Mouse (Mus musculus) liver, postnatal 0 days (tissue): ENCODE data around the gene Cdk19. TPM values are rescaled to one million over a fixed set of nuclear protein-coding genes. Genes with fewer than 3 reads are reported as not detected.
"Not testable (repeated sequence)": the region's sequence is repeated elsewhere in the genome, so short reads cannot be mapped to it uniquely, and the experiment has no call there.

Source experiments
- ATAC-seq: fragments of 200-750 bp; cut with Nextera tagmentation; 2 replicates; pipeline ENCODE4 v1.8.0; 2017; ENCODE audit warnings: mild to moderate bottlenecking, moderate library complexity
- DNase-seq: peaks from one replicate; pipeline ENCODE4 v3.0.0-alpha.2; 2016
- H3K27ac ChIP-seq: fragments of 300-500 bp; sonication (generic); 2 replicates; pipeline ENCODE4 v1.5.1; 2014; ENCODE audit warnings: antibody characterized with exemption, moderate library complexity, mild to moderate bottlenecking, low read depth
- H3K27me3 ChIP-seq: fragments of 300-500 bp; sonication (generic); 2 replicates; pipeline ENCODE4 v1.6.1; 2014; ENCODE audit warnings: low read length, control low read depth, mixed read lengths; ENCODE audit not compliant: insufficient read depth
- H3K36me3 ChIP-seq: fragments of 300-500 bp; sonication (generic); replicated peaks from 2 replicates; pipeline ENCODE4 v1.6.1; 2014; ENCODE audit warnings: mild to moderate bottlenecking, control low read depth, low read length, moderate library complexity, mixed read lengths; ENCODE audit not compliant: insufficient read depth
- H3K4me1 ChIP-seq: fragments of 300-500 bp; sonication (generic); 2 replicates; pipeline ENCODE4 v1.6.1; 2014; ENCODE audit warnings: antibody characterized with exemption, mild to moderate bottlenecking, control low read depth; ENCODE audit not compliant: insufficient read depth
- H3K4me2 ChIP-seq: fragments of 300-500 bp; sonication (generic); 2 replicates; pipeline ENCODE4 v1.6.1; 2014; ENCODE audit warnings: low read depth, mild to moderate bottlenecking, low read length, moderate library complexity, mixed read lengths
- H3K4me3 ChIP-seq: fragments of 300-500 bp; sonication (generic); 2 replicates; pipeline ENCODE4 v1.5.1; 2014; ENCODE audit warnings: low read depth, low read length
- H3K9ac ChIP-seq: fragments of 300-500 bp; sonication (generic); replicated peaks from 2 replicates; pipeline ENCODE4 v1.6.1; 2014; ENCODE audit warnings: mild to moderate bottlenecking, moderate library complexity
- H3K9me3 ChIP-seq: fragments of 300-500 bp; sonication (generic); 2 replicates; pipeline ENCODE4 v1.6.1; 2016; ENCODE audit warnings: mild to moderate bottlenecking, control low read depth, low read length, mixed read lengths
- CTCF ChIP-seq: sonication (generic); IDR thresholded peaks from 2 replicates; pipeline ENCODE4 v1.5.1; 2016; ENCODE audit warnings: antibody characterized with exemption, low read depth
- EP300 ChIP-seq: IDR thresholded peaks from 2 replicates; pipeline ENCODE4 v1.6.1; 2016; ENCODE audit warnings: antibody characterized with exemption, low read depth, mild to moderate bottlenecking
- WGBS: fragments of 180-500 bp; shearing (Covaris S2); extraction: QIAGEN DNeasy Blood & Tissue Kit; methylation state at CpG from one replicate; pipeline ENCODE4 v1.1.7; 2014; ENCODE audit not compliant: insufficient replicate concordance; 5-methylcytosine and 5-hydroxymethylcytosine counted together
- polyA plus RNA-seq: library from polyadenylated mRNA; unstranded; fragments of >200 nt; fragmentation: Nextera tagmentation; extraction: Ambion mirVana; gene quantifications from 2 replicates; pipeline ENCODE4 v1.2.1, GENCODE M21; 2015

Gene Cdk19
- polyA plus RNA-seq, 1 experiment from 2014 or later = 2.8 TPM

DNA sequence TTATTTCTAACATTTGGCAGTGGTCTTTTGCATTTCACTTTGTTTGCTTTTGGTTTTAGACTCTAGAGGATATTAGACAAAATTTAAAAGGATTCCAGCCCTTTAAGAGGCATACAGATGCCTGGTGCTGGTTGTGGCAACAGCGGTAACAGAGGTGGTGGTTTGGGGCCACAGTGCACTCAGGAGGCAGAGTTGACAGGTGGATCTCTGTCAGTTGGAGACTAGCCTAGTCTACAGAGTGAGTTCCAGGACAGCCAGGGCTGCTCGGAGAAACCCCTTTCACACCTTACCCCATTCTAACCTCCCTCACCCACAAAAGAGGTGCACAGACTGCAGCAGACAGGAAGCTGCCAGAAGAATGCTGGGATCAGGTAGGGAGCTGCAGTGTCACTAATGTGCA lies 82.4 kb downstream of the Cdk19 start:
- Histone ChIP-seq H3K9me3 (no peaks in the 10 kb centered on the region), H3K27me3 (no peaks in the 10 kb centered on the region), H3K9ac (no peak overlapping the region), H3K4me3 (no peak overlapping the region), H3K36me3 (no peaks in the 10 kb centered on the region), H3K4me2 (no peak overlapping the region), H3K27ac (no peak overlapping the region), H3K4me1 (peaks cover 2% of the 10 kb centered on the region; the same call in 1 of the 2 replicates)
- ATAC-seq (no peak), DNase-seq (no peak)
- no peak for TF ChIP-seq CTCF
- no peak for TF ChIP-seq EP300
- 59% methylated on average over 2 of the region's 2 CpGs for WGBS

DNA sequence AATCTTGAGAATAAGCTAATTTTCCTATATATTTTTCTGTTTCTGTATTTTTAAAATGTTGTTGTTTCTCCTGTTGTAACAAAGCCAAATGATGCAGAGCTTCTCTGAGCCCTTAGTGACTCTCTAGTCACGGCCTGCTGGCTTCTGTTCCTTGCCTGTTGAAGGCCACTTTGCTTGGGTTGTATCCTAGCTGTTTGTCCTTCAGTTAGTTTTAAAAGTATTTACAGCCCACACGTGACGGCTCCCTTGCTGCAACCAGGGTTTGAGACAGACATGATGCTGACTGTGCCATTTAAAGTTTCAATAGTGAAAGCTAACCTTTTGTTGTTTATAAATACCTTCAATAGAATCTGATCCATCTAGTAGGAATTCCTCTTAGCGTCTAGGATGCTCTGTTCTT lies 83.3 kb downstream of the Cdk19 start:
- 69% methylated on average over 4 of the region's 4 CpGs for WGBS
- ATAC-seq = no peak
- TF ChIP-seq EP300 = no peak
- no peak for TF ChIP-seq CTCF

DNA sequence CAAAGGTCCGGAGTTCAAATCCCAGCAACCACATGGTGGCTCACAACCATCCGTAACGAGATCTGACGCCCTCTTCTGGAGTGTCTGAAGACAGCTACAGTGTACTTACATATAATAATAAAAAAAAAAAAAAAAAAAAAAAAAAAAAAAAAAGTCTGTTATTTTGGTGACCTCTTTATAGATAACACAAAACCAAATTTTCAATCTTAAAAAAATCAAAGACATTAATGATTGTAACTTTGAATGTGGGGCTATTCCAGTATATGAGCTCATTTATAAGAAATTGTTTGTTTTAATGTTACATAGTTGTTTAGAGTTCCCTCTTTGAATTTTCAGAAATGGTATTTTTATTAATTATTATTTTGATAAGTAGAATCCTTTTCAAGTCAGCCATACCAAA lies 85.1 kb downstream of the Cdk19 start:
- not testable (repeated sequence) for ATAC-seq, H3K27ac ChIP-seq, H3K27me3 ChIP-seq, H3K9me3 ChIP-seq, H3K4me3 ChIP-seq, DNase-seq, H3K4me1 ChIP-seq, H3K9ac ChIP-seq, H3K36me3 ChIP-seq, H3K4me2 ChIP-seq
- 64% methylated on average over 3 of the region's 4 CpGs for WGBS

More for the DNA sequence above, 83.3 kb downstream of the Cdk19 start:
- Histone ChIP-seq H3K4me2 (no peak overlapping the region), H3K9ac (no peak overlapping the region), H3K9me3 (no peaks in the 10 kb centered on the region), H3K4me1 (peaks cover 2% of the 10 kb centered on the region; the same call in 1 of the 2 replicates), H3K27ac (no peak overlapping the region), H3K27me3 (no peaks in the 10 kb centered on the region), H3K36me3 (no peaks in the 10 kb centered on the region), H3K4me3 (no peak overlapping the region)
- no peak for DNase-seq

DNA sequence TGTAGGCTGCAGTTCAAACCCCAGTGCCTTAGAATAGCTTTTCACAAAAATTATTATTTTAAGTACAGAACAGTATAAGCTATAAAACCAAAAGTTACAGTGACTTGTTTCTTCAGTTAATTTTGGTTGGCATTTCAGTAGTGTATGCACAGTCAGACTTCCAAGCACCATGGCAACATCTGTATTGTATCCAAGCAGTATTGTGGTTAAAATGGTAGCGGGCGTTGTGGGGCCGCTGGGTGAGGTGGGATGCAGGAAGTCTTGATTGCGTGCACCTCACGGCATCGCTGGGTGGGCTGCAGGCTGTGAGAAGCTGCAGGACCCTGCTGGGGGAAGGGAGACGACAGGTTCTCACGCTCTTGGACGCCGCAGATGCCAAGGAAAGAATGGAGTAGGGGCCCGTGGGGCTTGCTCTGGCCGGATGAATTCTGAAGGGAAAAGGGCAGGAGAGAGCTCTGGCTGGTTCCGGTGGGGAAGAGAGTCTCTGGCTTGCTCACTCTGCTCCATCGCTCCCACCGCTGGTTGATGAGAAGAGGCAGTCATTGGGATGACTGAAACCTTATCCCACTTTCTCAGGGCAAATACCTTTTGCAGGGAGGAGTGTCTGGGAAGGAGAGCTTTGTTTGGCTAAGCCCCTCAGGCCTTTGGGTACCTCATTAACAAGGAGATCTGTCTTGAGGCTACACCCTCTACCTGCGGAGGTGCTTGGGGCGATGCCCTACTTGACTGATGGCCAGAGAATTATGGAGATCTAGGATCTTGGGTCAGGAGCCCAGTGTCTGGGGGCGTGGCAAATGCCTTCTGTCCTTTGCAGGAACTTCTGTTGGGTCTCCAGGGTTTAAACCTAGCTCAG lies 86.1 kb downstream of the Cdk19 start:
- H3K9ac ChIP-seq = no peak overlapping the region
- TF ChIP-seq EP300 (no peak), CTCF (no peak)
- H3K4me3 ChIP-seq = no peak overlapping the region
- H3K36me3 ChIP-seq = no peaks in the 10 kb centered on the region
- ATAC-seq (no peak), DNase-seq (no peak)
- H3K27me3 ChIP-seq = no peaks in the 10 kb centered on the region
- 58% methylated on average over 18 of the region's 18 CpGs for WGBS
- H3K4me1 ChIP-seq = peaks cover 2% of the 10 kb centered on the region; the same call in 1 of the 2 replicates
- H3K9me3 ChIP-seq = no peaks in the 10 kb centered on the region
- peak overlapping the region; percentile 40; the same call in 1 of the 2 replicates for H3K4me2 ChIP-seq
- H3K27ac ChIP-seq = no peak overlapping the region

DNA sequence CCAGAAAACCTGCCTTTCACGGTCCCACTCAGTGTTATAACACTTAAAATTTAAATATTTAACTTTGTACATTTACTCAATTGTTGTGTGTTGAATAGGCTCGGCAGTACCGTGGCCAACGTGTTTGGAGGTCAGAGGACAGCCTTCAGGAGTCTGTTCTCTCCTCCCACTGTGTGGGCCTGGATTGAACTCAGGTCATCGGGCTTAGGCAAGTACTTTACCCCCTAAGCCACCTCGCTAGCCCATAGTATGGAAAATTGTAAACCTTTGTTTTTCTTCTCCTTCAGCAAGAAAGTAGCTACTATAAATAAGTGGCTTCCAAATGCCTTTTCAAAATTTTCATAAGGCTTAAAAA lies 86.7 kb downstream of the Cdk19 start:
- Histone ChIP-seq H3K4me1 (peaks cover 2% of the 10 kb centered on the region; the same call in 1 of the 2 replicates), H3K27me3 (no peaks in the 10 kb centered on the region), H3K4me2 (peak overlapping the region; percentile 40; the same call in 1 of the 2 replicates), H3K9me3 (no peaks in the 10 kb centered on the region), H3K9ac (no peak overlapping the region), H3K36me3 (no peaks in the 10 kb centered on the region), H3K27ac (no peak overlapping the region), H3K4me3 (no peak overlapping the region)
- WGBS = 66% methylated on average over 6 of the region's 6 CpGs
- DNase-seq (no peak), ATAC-seq (no peak)
- TF ChIP-seq CTCF = no peak
- TF ChIP-seq EP300 = no peak

DNA sequence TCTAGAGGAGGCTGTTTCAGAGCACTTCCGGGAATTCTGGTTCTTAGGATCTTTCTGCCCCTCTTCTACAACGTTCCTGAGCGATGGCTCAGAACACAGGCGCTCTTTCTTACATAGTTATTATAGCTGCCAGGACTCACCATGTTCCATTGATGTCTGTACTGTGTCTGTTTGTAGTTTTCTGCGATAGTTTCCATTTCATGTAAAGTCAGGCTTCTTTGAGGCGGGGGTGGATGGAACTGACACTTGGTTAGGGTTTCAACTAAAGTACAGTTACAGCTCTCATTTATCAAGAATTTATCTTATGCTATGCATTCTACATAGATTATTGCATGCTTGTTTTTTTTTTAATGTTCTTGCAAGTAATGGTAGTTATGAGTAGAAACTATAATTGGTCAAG lies 89.3 kb downstream of the Cdk19 start:
- TF ChIP-seq EP300 (no peak), CTCF (no peak)
- Histone ChIP-seq H3K9ac (no peak overlapping the region), H3K4me1 (peaks cover 5% of the 10 kb centered on the region), H3K4me2 (no peak overlapping the region), H3K27me3 (no peaks in the 10 kb centered on the region), H3K4me3 (no peak overlapping the region), H3K27ac (no peak overlapping the region), H3K36me3 (no peaks in the 10 kb centered on the region), H3K9me3 (no peaks in the 10 kb centered on the region)
- 80% methylated on average over 6 of the region's 6 CpGs for WGBS
- no peak for DNase-seq
- ATAC-seq = no peak
